Mouse (Mus musculus): ENCODE data around the gene Arid2. TPM values are rescaled to one million over a fixed set of nuclear protein-coding genes. Genes with fewer than 3 reads are reported as not detected.
"Not testable (repeated sequence)": the region's sequence is repeated elsewhere in the genome, so short reads cannot be mapped to it uniquely, and the experiment has no call there.

The Arid2 gene
- 19.6 to 44.6 TPM (median 31.3 TPM) in 3 replicates for total RNA-seq (2017)

GRCm38 (mm10) chr15:96287369-96287975 is at the start of gene Arid2:
TSS of gene Arid2 (plus strand) at chr15:96287518.
- ATAC-seq (replicated peaks; ENCODE audit: insufficient number of reproducible peaks, low FRiP score, low TSS enrichment, poor library complexity, severe bottlenecking) = 0 out of 2 replicates have a peak, but pooled peaks have one; percentile 9

GRCm38 (mm10) chr15:96238071-96238470 is 49.2 kb upstream of the Arid2 start:
- no peak for ATAC-seq (replicated peaks; ENCODE audit: insufficient number of reproducible peaks, low FRiP score, low TSS enrichment, poor library complexity, severe bottlenecking)

- no peak for ATAC-seq (replicated peaks; ENCODE audit: insufficient number of reproducible peaks, low FRiP score, low TSS enrichment, poor library complexity, severe bottlenecking)
These were observed 43.1 kb upstream of the Arid2 start for GRCm38 (mm10) chr15:96244171-96244570.

- not testable (repeated sequence) for ATAC-seq (replicated peaks; ENCODE audit: insufficient number of reproducible peaks, low FRiP score, low TSS enrichment, poor library complexity, severe bottlenecking)
These were observed 42.6 kb upstream of the Arid2 start for GRCm38 (mm10) chr15:96244715-96245114.

GRCm38 (mm10) chr15:96253827-96254226 is 33.5 kb upstream of the Arid2 start:
- ATAC-seq (replicated peaks; ENCODE audit: insufficient number of reproducible peaks, low FRiP score, low TSS enrichment, poor library complexity, severe bottlenecking) = no peak

- ATAC-seq (replicated peaks; ENCODE audit: insufficient number of reproducible peaks, low FRiP score, low TSS enrichment, poor library complexity, severe bottlenecking) = no peak
These were observed 33.0 kb upstream of the Arid2 start for GRCm38 (mm10) chr15:96254356-96254755.

- ATAC-seq (replicated peaks; ENCODE audit: insufficient number of reproducible peaks, low FRiP score, low TSS enrichment, poor library complexity, severe bottlenecking) = no peak
These were observed 29.5 kb upstream of the Arid2 start for GRCm38 (mm10) chr15:96257781-96258180.

GRCm38 (mm10) chr15:96264614-96265013 is 22.7 kb upstream of the Arid2 start:
- ATAC-seq (replicated peaks; ENCODE audit: insufficient number of reproducible peaks, low FRiP score, low TSS enrichment, poor library complexity, severe bottlenecking) = no peak

- ATAC-seq (replicated peaks; ENCODE audit: insufficient number of reproducible peaks, low FRiP score, low TSS enrichment, poor library complexity, severe bottlenecking) = no peak
These were observed 19.4 kb upstream of the Arid2 start for GRCm38 (mm10) chr15:96267933-96268332.

- no peak for ATAC-seq (replicated peaks; ENCODE audit: insufficient number of reproducible peaks, low FRiP score, low TSS enrichment, poor library complexity, severe bottlenecking)
These were observed 18.7 kb upstream of the Arid2 start for GRCm38 (mm10) chr15:96268610-96269009.

GRCm38 (mm10) chr15:96269402-96269801 is 17.9 kb upstream of the Arid2 start:
- ATAC-seq (replicated peaks; ENCODE audit: insufficient number of reproducible peaks, low FRiP score, low TSS enrichment, poor library complexity, severe bottlenecking) = no peak

GRCm38 (mm10) chr15:96270272-96270880 is 16.9 kb upstream of the Arid2 start:
- no peak for ATAC-seq (replicated peaks; ENCODE audit: insufficient number of reproducible peaks, low FRiP score, low TSS enrichment, poor library complexity, severe bottlenecking)

GRCm38 (mm10) chr15:96272356-96272755 is 15.0 kb upstream of the Arid2 start:
- no peak for ATAC-seq (replicated peaks; ENCODE audit: insufficient number of reproducible peaks, low FRiP score, low TSS enrichment, poor library complexity, severe bottlenecking)

GRCm38 (mm10) chr15:96274341-96274740 is 13.0 kb upstream of the Arid2 start:
- ATAC-seq (replicated peaks; ENCODE audit: insufficient number of reproducible peaks, low FRiP score, low TSS enrichment, poor library complexity, severe bottlenecking) = no peak

GRCm38 (mm10) chr15:96275198-96275597 is 12.1 kb upstream of the Arid2 start:
- ATAC-seq (replicated peaks; ENCODE audit: insufficient number of reproducible peaks, low FRiP score, low TSS enrichment, poor library complexity, severe bottlenecking) = no peak

GRCm38 (mm10) chr15:96275810-96276493 is 11.4 kb upstream of the Arid2 start:
- ATAC-seq (replicated peaks; ENCODE audit: insufficient number of reproducible peaks, low FRiP score, low TSS enrichment, poor library complexity, severe bottlenecking) = no peak

- no peak for ATAC-seq (replicated peaks; ENCODE audit: insufficient number of reproducible peaks, low FRiP score, low TSS enrichment, poor library complexity, severe bottlenecking)
These were observed 10.3 kb upstream of the Arid2 start for GRCm38 (mm10) chr15:96277061-96277460.

- ATAC-seq (replicated peaks; ENCODE audit: insufficient number of reproducible peaks, low FRiP score, low TSS enrichment, poor library complexity, severe bottlenecking) = no peak
These were observed 6.1 kb upstream of the Arid2 start for GRCm38 (mm10) chr15:96281236-96281635.

GRCm38 (mm10) chr15:96283141-96283540 is 4.2 kb upstream of the Arid2 start:
- ATAC-seq (replicated peaks; ENCODE audit: insufficient number of reproducible peaks, low FRiP score, low TSS enrichment, poor library complexity, severe bottlenecking) = no peak

GRCm38 (mm10) chr15:96283920-96284431 is 3.3 kb upstream of the Arid2 start:
- no peak for ATAC-seq (replicated peaks; ENCODE audit: insufficient number of reproducible peaks, low FRiP score, low TSS enrichment, poor library complexity, severe bottlenecking)
